Mouse (Mus musculus): Measurements from ENCODE around the gene R3hdm2. TPM values are rescaled to one million over a fixed set of nuclear protein-coding genes. Genes with fewer than 3 reads are reported as not detected.
A peak's percentile ranks its signal among the peaks of the same experiment; 100 is the strongest.

R3hdm2 gene
- polyA plus RNA-seq, 1 experiment from 2014 or later = 35.8 TPM

DNA sequence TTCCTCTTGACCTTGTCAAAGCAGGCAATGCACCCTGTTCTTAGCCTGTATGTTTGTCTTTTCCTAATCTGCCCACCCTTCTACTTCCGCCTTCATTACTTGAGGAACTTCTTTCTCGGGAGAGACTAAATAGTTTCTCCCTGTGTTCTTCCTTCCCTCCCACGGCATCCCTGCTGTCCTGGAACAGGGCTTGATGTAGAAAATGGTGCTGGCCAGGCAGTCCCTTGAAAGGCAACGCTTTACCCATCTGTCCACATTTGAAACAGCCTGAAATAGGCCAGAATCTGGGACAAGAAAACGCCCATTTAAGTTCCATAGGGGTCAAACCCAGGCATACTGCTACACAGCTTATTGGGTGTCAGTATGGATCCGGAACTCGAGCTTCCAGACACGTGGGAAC lies 30.3 kb upstream of the R3hdm2 start:
- WGBS = 81% methylated on average over 8 of the region's 8 CpGs
- ATAC-seq (ENCODE audit: insufficient number of reproducible peaks, low FRiP score, low TSS enrichment, low read depth) = no peak

DNA sequence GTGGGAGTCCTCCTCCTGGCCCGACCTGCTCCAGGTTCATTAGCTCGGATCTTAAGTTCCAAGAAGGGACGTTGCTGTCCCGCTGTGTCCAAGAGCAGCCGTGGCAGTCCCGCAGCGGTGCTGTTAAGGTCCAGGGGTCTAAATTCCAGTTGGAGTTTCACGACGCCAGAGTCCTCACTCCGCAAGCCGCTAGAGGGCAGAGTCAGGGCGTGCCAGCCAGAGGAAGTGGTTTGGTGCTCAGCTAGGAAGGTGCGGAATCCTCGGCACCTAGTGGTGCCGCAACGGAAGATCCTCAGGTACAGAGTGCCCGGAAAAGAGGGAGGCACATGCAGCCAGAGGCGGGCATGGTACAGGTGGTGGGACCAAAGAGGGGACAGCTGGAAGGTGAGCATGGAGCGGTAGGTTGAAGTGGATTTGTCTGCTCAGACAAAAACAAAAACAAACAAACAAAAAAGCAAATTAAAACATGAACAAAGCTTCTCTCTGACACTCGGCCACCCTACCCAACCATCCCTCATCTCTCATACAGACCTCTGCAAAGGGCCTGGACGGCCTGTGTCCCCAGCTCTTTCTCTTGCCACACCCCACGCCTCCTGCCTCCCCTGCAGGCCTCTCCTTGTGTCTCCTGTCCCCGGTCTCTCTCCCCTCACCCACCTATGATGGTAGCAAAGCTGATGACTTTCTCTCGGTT lies 29.4 kb upstream of the R3hdm2 start:
- 12% methylated on average over 24 of the region's 24 CpGs for WGBS
- no peak overlapping the region for H3K27ac ChIP-seq (replicated peaks; ENCODE audit: low read depth, low read length)
- no peak overlapping the region for H3K4me3 ChIP-seq (ENCODE audit: low read depth, low read length)
- ATAC-seq (ENCODE audit: insufficient number of reproducible peaks, low FRiP score, low TSS enrichment, low read depth) (peak; percentile 65), DNase-seq (ENCODE audit: low spot score) (peak; percentile 87)
- no peaks in the 10 kb centered on the region for H3K36me3 ChIP-seq (ENCODE audit: control insufficient read depth, insufficient read depth, low read length)
- H3K27me3 ChIP-seq (ENCODE audit: control insufficient read depth, insufficient read depth, low read length) = no peaks in the 10 kb centered on the region
- H3K9me3 ChIP-seq (ENCODE audit: control insufficient read depth, low read length) = no peaks in the 10 kb centered on the region
- no peaks in the 10 kb centered on the region for H3K4me1 ChIP-seq (ENCODE audit: control insufficient read depth, insufficient read depth, low read length)
- peak overlapping the region; percentile 36 for H3K4me2 ChIP-seq (ENCODE audit: low read depth, severe bottlenecking)
- peak overlapping the region; percentile 34 for H3K9ac ChIP-seq (ENCODE audit: low read length)

More for the DNA sequence above, 30.3 kb upstream of the R3hdm2 start:
- no peaks in the 10 kb centered on the region for H3K27me3 ChIP-seq (ENCODE audit: control insufficient read depth, insufficient read depth, low read length)
- no peaks in the 10 kb centered on the region for H3K36me3 ChIP-seq (ENCODE audit: control insufficient read depth, insufficient read depth, low read length)
- no peak overlapping the region for H3K27ac ChIP-seq (replicated peaks; ENCODE audit: low read depth, low read length)
- no peak overlapping the region for H3K4me2 ChIP-seq (ENCODE audit: low read depth, severe bottlenecking)
- no peak overlapping the region for H3K4me3 ChIP-seq (ENCODE audit: low read depth, low read length)
- no peak overlapping the region for H3K9ac ChIP-seq (ENCODE audit: low read length)
- no peak for DNase-seq (ENCODE audit: low spot score)
- no peaks in the 10 kb centered on the region for H3K9me3 ChIP-seq (ENCODE audit: control insufficient read depth, low read length)
- no peaks in the 10 kb centered on the region for H3K4me1 ChIP-seq (ENCODE audit: control insufficient read depth, insufficient read depth, low read length)

DNA sequence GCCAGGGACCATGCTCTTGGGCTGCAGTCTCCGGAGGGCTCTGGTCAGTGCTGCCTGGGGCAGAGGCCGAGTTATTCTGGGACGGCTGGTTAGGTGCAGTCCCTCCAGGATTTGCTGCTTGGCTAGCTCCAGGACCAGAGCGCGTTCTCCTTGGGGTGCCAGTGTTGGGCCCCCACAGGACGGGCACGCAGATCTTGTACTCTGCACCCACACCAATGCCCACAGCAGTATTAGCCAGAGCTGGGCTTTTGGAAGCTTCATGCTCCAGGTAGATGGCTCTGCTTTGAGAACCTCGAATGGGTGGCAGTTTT lies 28.9 kb upstream of the R3hdm2 start:
- peak overlapping the region; percentile 36; the same call in 1 of the 2 replicates for H3K4me2 ChIP-seq (ENCODE audit: low read depth, severe bottlenecking)

DNA sequence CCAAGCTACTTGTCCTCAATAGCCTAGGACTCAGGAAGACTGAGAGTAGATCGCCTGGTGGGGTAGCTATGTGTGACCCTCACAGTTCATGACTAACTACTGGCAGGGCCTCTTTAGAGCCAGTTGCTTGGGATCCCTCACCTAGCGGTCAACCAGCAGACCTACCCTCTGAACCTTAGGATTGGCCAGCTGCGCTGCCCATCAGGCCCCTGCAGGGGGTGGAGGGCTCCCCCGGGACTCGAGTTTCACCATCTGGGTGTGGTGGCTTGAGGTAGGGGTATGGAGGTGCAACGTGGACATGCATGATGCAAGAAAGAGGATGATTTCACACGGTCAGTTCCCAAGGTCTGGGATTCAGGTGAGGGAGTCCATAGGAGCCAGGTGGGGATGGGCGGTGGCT lies 28.4 kb upstream of the R3hdm2 start:
- 63% methylated on average over 8 of the region's 8 CpGs for WGBS
- Histone ChIP-seq H3K4me3 (ENCODE audit: low read depth, low read length) (no peak overlapping the region), H3K9ac (ENCODE audit: low read length) (no peak overlapping the region)

More for the DNA sequence above, 28.9 kb upstream of the R3hdm2 start:
- H3K9ac ChIP-seq (ENCODE audit: low read length) = no peak overlapping the region
- WGBS = 76% methylated on average over 8 of the region's 8 CpGs
- no peak for ATAC-seq (ENCODE audit: insufficient number of reproducible peaks, low FRiP score, low TSS enrichment, low read depth)
- no peaks in the 10 kb centered on the region for H3K27me3 ChIP-seq (ENCODE audit: control insufficient read depth, insufficient read depth, low read length)
- H3K36me3 ChIP-seq (ENCODE audit: control insufficient read depth, insufficient read depth, low read length) = no peaks in the 10 kb centered on the region
- no peak for DNase-seq (ENCODE audit: low spot score)
- H3K4me3 ChIP-seq (ENCODE audit: low read depth, low read length) = no peak overlapping the region
- no peak overlapping the region for H3K27ac ChIP-seq (replicated peaks; ENCODE audit: low read depth, low read length)
- no peaks in the 10 kb centered on the region for H3K4me1 ChIP-seq (ENCODE audit: control insufficient read depth, insufficient read depth, low read length)
- H3K9me3 ChIP-seq (ENCODE audit: control insufficient read depth, low read length) = no peaks in the 10 kb centered on the region

DNA sequence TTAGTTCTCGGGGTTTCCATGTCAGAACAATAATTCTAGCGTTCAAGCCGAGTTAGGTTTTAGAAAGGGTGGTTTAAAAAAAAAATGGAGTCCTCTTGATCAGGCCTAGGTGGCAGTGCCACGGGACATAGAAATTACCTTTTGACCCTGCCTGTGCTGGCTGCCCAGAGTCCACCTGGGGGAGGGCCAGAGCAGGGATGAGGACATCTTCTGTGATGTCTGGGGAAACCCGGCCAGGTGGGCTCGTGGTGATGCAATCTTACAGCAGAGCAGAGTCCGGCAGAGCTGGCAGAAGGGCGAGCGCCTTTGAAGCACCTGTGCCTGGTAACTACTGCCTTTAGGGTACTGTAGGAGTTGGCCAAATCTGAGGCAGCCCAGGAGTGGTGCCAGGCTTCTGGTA lies 27.9 kb upstream of the R3hdm2 start:
- H3K27ac ChIP-seq (replicated peaks; ENCODE audit: low read depth, low read length) = no peak overlapping the region
- no peaks in the 10 kb centered on the region for H3K4me1 ChIP-seq (ENCODE audit: control insufficient read depth, insufficient read depth, low read length)
- H3K4me3 ChIP-seq (ENCODE audit: low read depth, low read length) = no peak overlapping the region
- DNase-seq (ENCODE audit: low spot score) (no peak), ATAC-seq (ENCODE audit: insufficient number of reproducible peaks, low FRiP score, low TSS enrichment, low read depth) (no peak)
- no peaks in the 10 kb centered on the region for H3K9me3 ChIP-seq (ENCODE audit: control insufficient read depth, low read length)
- 76% methylated on average over 9 of the region's 9 CpGs for WGBS
- no peaks in the 10 kb centered on the region for H3K36me3 ChIP-seq (ENCODE audit: control insufficient read depth, insufficient read depth, low read length)
- no peak overlapping the region for H3K4me2 ChIP-seq (ENCODE audit: low read depth, severe bottlenecking)
- H3K27me3 ChIP-seq (ENCODE audit: control insufficient read depth, insufficient read depth, low read length) = no peaks in the 10 kb centered on the region
- H3K9ac ChIP-seq (ENCODE audit: low read length) = no peak overlapping the region

More for the DNA sequence above, 28.4 kb upstream of the R3hdm2 start:
- Histone ChIP-seq H3K9me3 (ENCODE audit: control insufficient read depth, low read length) (no peaks in the 10 kb centered on the region), H3K4me2 (ENCODE audit: low read depth, severe bottlenecking) (no peak overlapping the region), H3K36me3 (ENCODE audit: control insufficient read depth, insufficient read depth, low read length) (no peaks in the 10 kb centered on the region), H3K27ac (replicated peaks; ENCODE audit: low read depth, low read length) (no peak overlapping the region), H3K4me1 (ENCODE audit: control insufficient read depth, insufficient read depth, low read length) (no peaks in the 10 kb centered on the region), H3K27me3 (ENCODE audit: control insufficient read depth, insufficient read depth, low read length) (no peaks in the 10 kb centered on the region)
- ATAC-seq (ENCODE audit: insufficient number of reproducible peaks, low FRiP score, low TSS enrichment, low read depth) (no peak), DNase-seq (ENCODE audit: low spot score) (no peak)

DNA sequence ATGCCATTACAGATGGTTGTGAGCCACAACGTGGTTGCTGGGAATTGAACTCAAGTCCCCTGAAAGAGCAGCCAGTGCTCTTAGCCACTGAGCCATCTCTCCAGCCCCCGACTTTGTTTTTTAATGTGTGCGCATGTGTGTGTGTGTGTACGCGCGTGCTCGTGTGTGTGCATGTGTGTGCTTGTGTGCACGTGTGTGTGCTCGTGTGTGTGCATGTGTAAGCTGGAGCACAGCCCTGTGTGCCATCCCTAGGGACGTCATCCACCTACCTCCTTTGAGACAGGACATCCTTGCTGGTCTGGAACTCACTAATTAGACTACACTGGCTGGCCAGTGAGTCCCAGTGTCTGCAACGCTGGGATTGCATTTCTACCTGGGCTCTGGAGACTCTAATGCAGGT lies 27.4 kb upstream of the R3hdm2 start:
- Histone ChIP-seq H3K4me3 (ENCODE audit: low read depth, low read length) (no peak overlapping the region), H3K27me3 (ENCODE audit: control insufficient read depth, insufficient read depth, low read length) (no peaks in the 10 kb centered on the region), H3K27ac (replicated peaks; ENCODE audit: low read depth, low read length) (no peak overlapping the region), H3K9ac (ENCODE audit: low read length) (no peak overlapping the region), H3K36me3 (ENCODE audit: control insufficient read depth, insufficient read depth, low read length) (no peaks in the 10 kb centered on the region), H3K9me3 (ENCODE audit: control insufficient read depth, low read length) (no peaks in the 10 kb centered on the region), H3K4me1 (ENCODE audit: control insufficient read depth, insufficient read depth, low read length) (no peaks in the 10 kb centered on the region), H3K4me2 (ENCODE audit: low read depth, severe bottlenecking) (no peak overlapping the region)
- DNase-seq (ENCODE audit: low spot score) (no peak), ATAC-seq (ENCODE audit: insufficient number of reproducible peaks, low FRiP score, low TSS enrichment, low read depth) (no peak)
- WGBS = 88% methylated on average over 11 of the region's 11 CpGs

DNA sequence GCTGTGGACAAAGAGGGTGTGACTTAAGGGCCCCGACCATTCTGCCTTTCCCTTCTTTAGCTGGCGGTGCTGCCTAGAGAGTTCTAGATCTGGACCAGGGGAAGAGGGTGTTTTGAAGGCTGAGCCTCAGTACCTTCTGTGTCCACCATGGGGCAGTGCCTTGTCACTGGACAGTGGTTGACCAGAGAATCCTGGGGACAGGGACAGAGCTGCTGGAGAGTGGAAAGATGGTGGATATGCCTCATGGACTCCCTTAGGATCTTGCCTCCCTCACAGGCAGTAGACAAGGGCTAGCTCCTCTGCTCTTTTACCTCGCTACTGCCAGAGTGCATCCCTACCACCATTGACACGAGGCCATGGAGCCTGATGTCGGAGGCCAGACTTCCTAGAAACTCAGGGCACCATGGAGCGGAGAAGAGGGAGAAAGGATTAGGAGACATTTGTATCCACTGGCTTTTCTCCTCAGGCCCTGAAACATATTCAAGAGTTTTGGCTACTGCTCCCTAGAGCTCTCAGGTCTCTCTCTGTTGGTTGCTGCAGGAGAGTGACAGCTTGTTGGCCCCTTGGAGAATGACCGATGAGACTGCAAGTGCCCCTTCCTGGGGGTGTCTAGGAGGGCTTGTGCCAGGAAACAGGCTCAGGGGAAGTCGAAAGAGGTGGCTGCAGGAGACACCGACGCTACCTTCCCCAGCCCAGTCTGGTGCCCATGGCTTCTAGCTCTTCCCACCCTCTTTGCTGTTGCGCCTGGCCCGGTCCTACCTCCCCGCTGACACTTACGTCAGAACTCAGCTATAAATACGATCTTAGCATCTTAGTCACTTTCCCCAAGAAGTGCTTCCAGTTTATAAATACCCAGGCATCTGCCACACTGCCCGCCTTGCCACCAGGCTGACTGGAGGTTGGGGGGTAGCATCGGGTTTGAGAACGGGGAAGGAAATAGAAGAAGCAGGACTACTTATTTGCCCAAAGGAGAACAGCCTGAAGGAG lies 25.9 kb upstream of the R3hdm2 start, which contains the start of gene Inhbe:
Inhbe (minus strand) TSS at position 503 of the 987 bp plus-strand sequence.
- DNase-seq (ENCODE audit: low spot score) (no peak), ATAC-seq (ENCODE audit: insufficient number of reproducible peaks, low FRiP score, low TSS enrichment, low read depth) (no peak)
- H3K27me3 ChIP-seq (ENCODE audit: control insufficient read depth, insufficient read depth, low read length) = no peaks in the 10 kb centered on the region
- no peak within 1 kb of the TSS for H3K4me2 ChIP-seq (ENCODE audit: low read depth, severe bottlenecking)
- no peaks in the 10 kb centered on the region for H3K36me3 ChIP-seq (ENCODE audit: control insufficient read depth, insufficient read depth, low read length)
- no peak within 1 kb of the TSS for H3K9ac ChIP-seq (ENCODE audit: low read length)
- no peak within 1 kb of the TSS for H3K4me3 ChIP-seq (ENCODE audit: low read depth, low read length)
- no peaks in the 10 kb centered on the region for H3K9me3 ChIP-seq (ENCODE audit: control insufficient read depth, low read length)
- WGBS = 85% methylated on average over 18 of the region's 18 CpGs
- no peak within 1 kb of the TSS for H3K27ac ChIP-seq (replicated peaks; ENCODE audit: low read depth, low read length)
- H3K4me1 ChIP-seq (ENCODE audit: control insufficient read depth, insufficient read depth, low read length) = no peaks in the 10 kb centered on the region

DNA sequence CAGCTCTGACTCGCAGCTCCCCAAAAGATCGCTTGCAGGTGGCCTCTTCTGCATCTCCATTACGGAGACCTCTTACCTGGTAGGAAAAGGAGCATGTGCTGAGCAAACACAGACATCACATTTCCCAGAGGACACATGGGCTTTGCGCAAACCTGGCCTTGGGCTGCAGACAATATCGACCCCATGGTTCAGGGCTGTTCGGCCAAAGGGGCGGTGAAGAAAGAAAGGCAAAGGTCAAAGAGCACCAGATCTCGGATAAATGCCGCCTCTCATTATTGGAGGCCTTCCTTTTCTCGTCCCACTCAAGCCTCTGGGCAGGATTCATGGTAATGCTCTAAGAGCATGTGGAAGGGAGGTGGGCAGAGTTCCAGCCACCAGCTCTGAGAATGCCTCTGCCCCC lies 24.8 kb upstream of the R3hdm2 start:
- Histone ChIP-seq H3K9me3 (ENCODE audit: control insufficient read depth, low read length) (no peaks in the 10 kb centered on the region), H3K4me1 (ENCODE audit: control insufficient read depth, insufficient read depth, low read length) (no peaks in the 10 kb centered on the region), H3K27ac (replicated peaks; ENCODE audit: low read depth, low read length) (no peak overlapping the region), H3K9ac (ENCODE audit: low read length) (no peak overlapping the region), H3K4me3 (ENCODE audit: low read depth, low read length) (no peak overlapping the region), H3K36me3 (ENCODE audit: control insufficient read depth, insufficient read depth, low read length) (no peaks in the 10 kb centered on the region), H3K4me2 (ENCODE audit: low read depth, severe bottlenecking) (no peak overlapping the region), H3K27me3 (ENCODE audit: control insufficient read depth, insufficient read depth, low read length) (no peaks in the 10 kb centered on the region)
- DNase-seq (ENCODE audit: low spot score) = no peak
- 79% methylated on average over 10 of the region's 10 CpGs for WGBS
- ATAC-seq (ENCODE audit: insufficient number of reproducible peaks, low FRiP score, low TSS enrichment, low read depth) = no peak
